Mouse (Mus musculus) megakaryocyte, embryonic 14.5 days (primary cell): ENCODE data around the gene Rpl10. TPM values are rescaled to one million over a fixed set of nuclear protein-coding genes. Genes with fewer than 3 reads are reported as not detected.

ENCODE experiments used
- H3K27me3 ChIP-seq: replicated peaks from 2 replicates; pipeline ENCODE3; 2012; ENCODE audit warnings: inconsistent platforms
- H3K36me3 ChIP-seq: replicated peaks from 2 replicates; pipeline ENCODE3; 2012; ENCODE audit warnings: low read length, inconsistent platforms, mixed read lengths
- H3K4me1 ChIP-seq: 2 replicates; pipeline ENCODE4 v1.6.1; 2012; ENCODE audit warnings: inconsistent platforms
- H3K4me3 ChIP-seq: replicated peaks from 2 replicates; pipeline ENCODE3; 2012; ENCODE audit warnings: moderate library complexity, mild to moderate bottlenecking, inconsistent platforms
- H3K9me3 ChIP-seq: 2 replicates; pipeline ENCODE4 v1.6.1; 2012; ENCODE audit warnings: inconsistent platforms
- FLI1 ChIP-seq: IDR thresholded peaks from 2 replicates; pipeline ENCODE4 v1.6.1; 2012; ENCODE audit warnings: low read length, inconsistent platforms, mixed read lengths
- GATA1 ChIP-seq: IDR thresholded peaks from 3 replicates; pipeline ENCODE4 v1.6.1; 2012; ENCODE audit warnings: mixed read lengths, low read length, inconsistent platforms, borderline replicate concordance
- polyA plus RNA-seq: library from polyadenylated mRNA; stranded (reverse); fragments of >175 nt; gene quantifications from 2 replicates; pipeline ENCODE4 v1.2.3, GENCODE M21; 2012; ENCODE audit warnings: low replicate concordance; ENCODE audit not compliant: insufficient read depth

Rpl10 gene
- polyA plus RNA-seq, 1 experiment: 1,584 TPM

GRCm38 (mm10) chrX:74277916-74278315 is 7.3 kb downstream of the Rpl10 start:
- Histone ChIP-seq H3K27me3 (peaks cover 25% of the 10 kb centered on the region), H3K4me1 (peaks cover 22% of the 10 kb centered on the region), H3K9me3 (no peaks in the 10 kb centered on the region), H3K36me3 (peaks cover 31% of the 10 kb centered on the region), H3K4me3 (no peak overlapping the region)
- TF ChIP-seq GATA1 (no peak), FLI1 (no peak)

DNA sequence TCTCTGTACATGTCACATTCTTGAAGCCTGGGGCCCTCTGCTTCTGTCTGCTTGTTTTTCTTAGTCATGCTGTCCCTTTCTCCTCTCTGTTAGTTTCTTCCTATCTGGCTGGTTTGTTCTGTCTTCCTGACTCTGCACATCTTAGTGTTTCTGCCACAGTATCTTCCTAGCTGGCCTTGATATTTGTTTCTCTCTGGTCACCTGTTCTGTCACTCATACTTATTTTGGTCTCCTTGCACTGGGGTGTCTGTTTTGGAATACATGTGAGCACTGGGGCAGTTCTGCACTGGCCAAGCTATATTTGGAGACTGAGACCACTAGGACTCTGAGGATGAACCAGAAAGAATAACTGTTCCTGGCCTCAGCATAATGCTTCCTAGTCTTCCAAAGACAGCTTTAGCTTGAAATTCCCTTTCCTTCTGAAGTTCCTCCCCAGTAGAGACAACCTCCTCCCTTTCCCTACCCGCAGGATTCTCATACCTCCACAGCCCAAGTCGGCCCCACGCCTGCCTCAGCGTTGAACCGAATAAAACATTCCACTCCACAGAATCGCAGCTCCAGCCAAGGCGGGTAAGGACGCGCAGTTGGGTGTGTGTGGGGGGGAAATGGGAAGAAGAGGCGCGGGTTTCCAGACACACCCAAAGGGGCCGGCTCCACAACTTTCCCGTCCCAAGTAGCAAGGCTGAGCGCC is 10.6 kb downstream of the Rpl10 start:
- TF ChIP-seq GATA1: no peak
- no peak for TF ChIP-seq FLI1

DNA sequence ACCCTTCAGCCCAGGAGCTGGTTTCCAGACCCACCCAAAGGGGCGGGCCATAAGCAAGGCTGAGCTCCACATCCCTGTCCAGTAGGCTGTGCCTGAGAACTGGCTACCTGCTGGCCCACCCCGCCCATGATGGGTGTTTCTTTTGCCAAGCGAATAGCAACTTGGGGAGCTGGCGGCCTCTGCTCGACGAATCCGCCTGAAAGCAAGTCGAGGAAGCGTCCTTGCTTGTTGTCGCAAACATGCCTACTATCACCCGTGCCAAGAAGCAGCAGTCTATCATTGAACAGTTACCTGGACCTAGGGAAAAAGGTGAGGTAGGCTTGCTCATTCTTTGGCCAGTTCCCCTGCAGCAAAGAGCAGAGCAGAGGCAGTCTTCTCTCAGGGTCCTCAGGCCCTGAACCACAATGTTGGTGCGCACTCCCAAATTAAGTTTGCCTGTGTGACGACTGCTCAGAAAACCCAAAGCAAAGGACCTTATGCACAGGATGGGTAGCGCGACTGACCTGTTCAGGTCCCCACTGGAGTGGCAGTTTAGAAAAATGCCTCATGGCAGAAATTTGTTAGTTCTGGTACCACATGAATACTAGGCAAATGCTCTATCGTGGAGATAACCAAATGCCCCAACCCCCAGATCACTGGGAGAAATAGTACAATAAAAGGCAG is 11.3 kb downstream of the Rpl10 start, which contains the start of the genes Taz and Dnase1l1:
Taz (plus strand) TSS at position 181 of the 663 bp plus-strand sequence.
Dnase1l1 (minus strand) TSS at position 606 of the 663 bp plus-strand sequence.
- peak within 1 kb of the TSS; percentile 95 for H3K4me3 ChIP-seq
- peaks cover 23% of the 10 kb centered on the region for H3K4me1 ChIP-seq
- peaks cover 32% of the 10 kb centered on the region for H3K36me3 ChIP-seq
- H3K27me3 ChIP-seq: peaks cover 20% of the 10 kb centered on the region
- no peak for TF ChIP-seq GATA1
- TF ChIP-seq FLI1: no peak
- no peaks in the 10 kb centered on the region for H3K9me3 ChIP-seq

More for the DNA sequence above, 10.6 kb downstream of the Rpl10 start:
- H3K9me3 ChIP-seq: no peaks in the 10 kb centered on the region
- peak overlapping the region; percentile 95 for H3K4me3 ChIP-seq
- peaks cover 36% of the 10 kb centered on the region for H3K36me3 ChIP-seq
- H3K27me3 ChIP-seq: peaks cover 21% of the 10 kb centered on the region
- H3K4me1 ChIP-seq: peaks cover 24% of the 10 kb centered on the region

DNA sequence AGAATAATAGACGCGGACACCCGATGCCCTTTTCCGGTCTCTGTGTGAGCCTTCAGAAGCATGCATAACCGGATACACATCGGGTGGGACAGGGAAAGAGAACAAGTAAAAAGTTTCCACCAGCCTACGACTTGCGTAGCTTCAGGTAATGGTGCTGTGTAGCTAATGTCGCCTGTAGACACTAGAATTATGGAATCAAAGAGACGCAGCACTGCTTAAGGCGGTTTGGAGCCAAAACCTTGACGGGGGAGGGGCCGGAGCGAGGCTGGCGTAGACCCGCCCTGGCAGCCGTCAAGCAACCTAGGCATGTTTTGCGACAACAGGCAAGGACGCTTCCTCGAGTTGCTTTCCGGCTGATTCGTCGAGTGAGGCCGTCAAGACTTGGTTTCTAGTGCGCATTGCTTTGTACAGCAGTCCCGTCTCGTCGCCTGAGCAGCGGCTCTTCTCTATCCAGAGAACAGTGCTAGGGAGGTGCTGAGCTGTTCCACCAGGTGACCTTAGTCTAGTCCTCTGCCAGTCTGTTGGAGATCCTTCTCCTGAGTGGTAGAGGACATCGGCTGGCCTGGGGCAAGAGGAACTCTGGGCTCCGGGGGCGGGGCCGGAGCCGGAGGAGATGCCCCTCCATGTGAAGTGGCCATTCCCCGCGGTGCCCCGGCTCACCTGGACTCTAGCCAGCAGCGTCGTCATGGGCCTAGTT is 11.9 kb downstream of the Rpl10 start:
- peaks cover 31% of the 10 kb centered on the region for H3K36me3 ChIP-seq
- no peaks in the 10 kb centered on the region for H3K9me3 ChIP-seq
- H3K4me1 ChIP-seq: peaks cover 21% of the 10 kb centered on the region
- peaks cover 19% of the 10 kb centered on the region for H3K27me3 ChIP-seq
- no peak for TF ChIP-seq FLI1
- no peak for TF ChIP-seq GATA1
- H3K4me3 ChIP-seq: peak overlapping the region; percentile 95

DNA sequence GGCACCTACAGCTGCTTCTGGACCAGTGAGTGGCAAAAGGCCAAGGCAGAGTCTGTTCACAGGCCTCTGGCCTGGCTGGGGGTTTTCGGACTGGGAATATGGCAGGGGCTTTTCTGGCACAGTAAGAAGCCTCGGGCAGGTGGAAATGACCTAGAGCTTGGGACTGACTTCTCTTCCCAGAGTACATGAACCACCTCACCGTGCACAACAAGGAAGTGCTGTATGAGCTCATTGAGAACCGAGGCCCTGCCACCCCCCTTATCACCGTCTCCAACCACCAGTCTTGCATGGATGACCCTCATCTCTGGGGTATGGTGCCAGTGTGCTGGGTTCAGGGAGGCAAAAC is 12.5 kb downstream of the Rpl10 start:
- Histone ChIP-seq H3K4me1 (peaks cover 19% of the 10 kb centered on the region), H3K27me3 (peaks cover 19% of the 10 kb centered on the region), H3K4me3 (peak overlapping the region; percentile 95), H3K9me3 (no peaks in the 10 kb centered on the region), H3K36me3 (peaks cover 36% of the 10 kb centered on the region)
- TF ChIP-seq FLI1: no peak

DNA sequence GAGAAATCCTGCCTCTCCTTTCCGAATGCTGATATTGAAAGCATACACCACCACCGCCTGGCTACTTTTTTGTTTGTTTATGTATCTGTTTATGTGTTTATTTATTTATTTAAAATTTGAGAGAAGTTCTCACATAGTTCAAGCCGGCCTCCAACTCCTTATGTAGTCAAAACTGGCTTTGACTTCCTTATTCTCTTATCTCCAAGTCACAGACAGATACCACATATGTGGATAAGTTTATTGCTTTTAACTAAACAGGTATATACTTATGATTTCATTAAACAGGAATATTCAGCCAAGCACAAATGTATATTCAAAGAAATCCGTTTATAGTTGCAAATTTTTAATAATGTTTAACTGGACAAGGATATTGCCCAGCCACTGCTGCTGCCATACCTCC is 22.8 kb downstream of the Rpl10 start:
- TF ChIP-seq FLI1: no peak
- TF ChIP-seq GATA1: no peak
- peaks cover 6% of the 10 kb centered on the region; the same call in 1 of the 2 replicates for H3K4me1 ChIP-seq
- peaks cover 22% of the 10 kb centered on the region for H3K36me3 ChIP-seq
- H3K9me3 ChIP-seq: 0 out of 2 replicates have a peak, but pooled peaks cover 3% of the 10 kb centered on the region
- H3K27me3 ChIP-seq: peaks cover 12% of the 10 kb centered on the region
- H3K4me3 ChIP-seq: no peak overlapping the region

DNA sequence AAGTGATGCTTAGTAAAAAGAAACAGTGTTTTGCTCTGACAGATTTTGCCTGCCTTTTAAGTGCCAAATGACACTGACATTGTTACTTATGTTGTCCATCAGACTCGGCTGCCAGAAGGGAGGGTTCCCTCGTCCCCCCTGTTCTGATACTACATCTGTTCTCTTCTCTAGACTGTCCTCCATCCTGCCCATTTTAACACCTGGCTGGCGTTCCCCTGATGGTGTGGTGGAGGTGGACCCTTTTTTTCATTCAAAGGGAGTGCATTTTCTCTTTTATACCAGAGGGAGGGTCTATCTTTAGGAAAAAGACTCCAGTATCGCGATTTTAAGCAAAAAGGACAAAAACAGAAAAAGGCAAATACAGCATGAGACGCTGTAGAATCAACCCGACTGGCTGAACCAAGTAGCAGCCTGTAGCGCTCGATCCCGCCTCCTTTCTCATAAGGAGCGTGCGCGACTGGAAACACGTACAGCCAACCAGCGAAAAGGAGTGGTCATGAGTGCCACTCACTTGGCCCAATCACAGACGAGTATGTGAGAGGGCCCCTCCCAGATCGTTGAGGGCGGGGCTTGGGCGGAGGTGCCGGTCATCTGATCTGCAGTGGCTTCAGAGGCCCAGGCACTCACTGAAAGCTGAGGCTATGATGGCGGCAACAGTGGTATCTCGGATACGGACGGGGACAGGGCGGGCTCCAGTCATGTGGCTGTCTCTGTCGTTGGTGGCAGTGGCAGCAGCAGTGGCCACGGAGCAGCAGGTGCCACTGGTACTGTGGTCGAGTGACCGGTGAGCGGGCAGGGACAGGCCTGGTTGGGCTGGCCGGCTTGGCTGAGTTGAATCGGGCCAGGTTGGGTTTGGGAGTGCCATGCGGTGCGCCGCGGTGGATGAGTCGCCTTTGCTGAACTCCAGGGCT is 26.2 kb downstream of the Rpl10 start, which contains the start of gene Atp6ap1:
Atp6ap1 (plus strand) TSS at position 560 of the 911 bp plus-strand sequence.
- Histone ChIP-seq H3K4me3 (peak within 1 kb of the TSS; percentile 97), H3K27me3 (peaks cover 11% of the 10 kb centered on the region), H3K9me3 (0 out of 2 replicates have a peak, but pooled peaks cover 3% of the 10 kb centered on the region), H3K36me3 (peaks cover 35% of the 10 kb centered on the region), H3K4me1 (peaks cover 14% of the 10 kb centered on the region; the same call in 1 of the 2 replicates)
- TF ChIP-seq FLI1 (no peak), GATA1 (no peak)

- H3K27me3 ChIP-seq: peaks cover 21% of the 10 kb centered on the region
- H3K4me3 ChIP-seq: peak overlapping the region; percentile 7
- TF ChIP-seq GATA1 (no peak), FLI1 (no peak)
- 0 out of 2 replicates have a peak, but pooled peaks cover 3% of the 10 kb centered on the region for H3K9me3 ChIP-seq
- peaks cover 50% of the 10 kb centered on the region for H3K36me3 ChIP-seq
- H3K4me1 ChIP-seq: peaks cover 14% of the 10 kb centered on the region; the same call in 1 of the 2 replicates
These were observed 27.7 kb downstream of the Rpl10 start for GRCm38 (mm10) chrX:74298348-74298747.

DNA sequence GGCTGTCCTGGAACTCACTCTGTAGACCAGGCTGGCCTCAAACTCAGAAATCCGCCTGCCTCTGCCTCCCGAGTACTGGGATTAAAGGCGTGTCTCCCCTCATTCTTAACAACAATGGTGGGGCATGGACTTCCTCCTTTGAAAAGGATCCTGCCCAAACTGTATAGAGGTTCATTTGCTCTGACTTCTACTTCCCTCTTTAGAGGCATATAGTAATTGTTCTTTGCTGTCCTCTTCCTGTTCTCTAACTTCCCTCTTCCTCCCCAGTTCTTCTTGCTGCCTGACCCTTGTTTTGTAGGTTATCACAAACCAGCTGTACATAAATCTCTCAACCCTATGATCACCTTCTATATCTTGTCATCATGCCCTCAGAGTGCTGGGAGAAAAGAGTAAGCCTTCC is 29.1 kb downstream of the Rpl10 start:
- Histone ChIP-seq H3K4me3 (no peak overlapping the region), H3K9me3 (0 out of 2 replicates have a peak, but pooled peaks cover 3% of the 10 kb centered on the region), H3K27me3 (peaks cover 23% of the 10 kb centered on the region), H3K36me3 (peaks cover 62% of the 10 kb centered on the region), H3K4me1 (peaks cover 20% of the 10 kb centered on the region; the same call in 1 of the 2 replicates)
- TF ChIP-seq FLI1 (no peak), GATA1 (no peak)
